ENCODE assay signal across 12 mouse cellular contexts in genomic region chr12:79984985-79985747, GRCm38 (mm10).
DNase-seq lines count a peak whose midpoint lies in the region; ATAC-seq lines count a peak whose summit lies in the region.
"Had no signal": no experiment of that assay in that cellular context is flagged by ENCODE, and none has a peak within 500 bp of the region (broad histone marks: within the 10 kb centered on the region; RNA-seq: fewer than 3 reads in every experiment).

No protein-coding gene starts in this region.

- H3K36me3 ChIP-seq in lung, embryonic 15.5 days: no peaks in the 10 kb centered on the region
- no peaks in the 10 kb centered on the region for H3K36me3 ChIP-seq in embryonic facial prominence, embryonic 13.5 days

- no peak overlapping the region for H3K4me2 ChIP-seq in lung, embryonic 15.5 days
- H3K4me2 ChIP-seq in embryonic facial prominence, embryonic 13.5 days: no peak overlapping the region

- H3K9me3 ChIP-seq in lung, embryonic 15.5 days: no peaks in the 10 kb centered on the region
- no peaks in the 10 kb centered on the region for H3K9me3 ChIP-seq in embryonic facial prominence, embryonic 13.5 days

- H3K27ac ChIP-seq in lung, embryonic 15.5 days: peak overlapping the region; percentile 15
- H3K27ac ChIP-seq in embryonic facial prominence, embryonic 13.5 days: peak overlapping the region; percentile 91

- no peak overlapping the region for H3K9ac ChIP-seq in lung, embryonic 15.5 days
- no peak overlapping the region for H3K9ac ChIP-seq in embryonic facial prominence, embryonic 13.5 days

- intact Hi-C loops in heart, postnatal 10 days (cut with DNase I): loop anchor here (5.0 kb wide), 1 partner anchor 77 kb away; no protein-coding TSS in a partner anchor

- peaks cover 69% of the 10 kb centered on the region for H3K4me1 ChIP-seq in lung, embryonic 15.5 days
- peaks cover 62% of the 10 kb centered on the region for H3K4me1 ChIP-seq in embryonic facial prominence, embryonic 13.5 days

- 69% methylated on average over 5 of the region's 5 CpGs for WGBS in lung, embryonic 15.5 days
- WGBS in embryonic facial prominence, embryonic 13.5 days: 78% methylated on average over 5 of the region's 5 CpGs

- no peak for DNase-seq in lung, postnatal 36 days
- peak; percentile 68 to 73 for DNase-seq in heart, postnatal 10 days
- no peak for DNase-seq in spleen, postnatal 14 days (ENCODE audit: low spot score in 2 of 2)
- no peak for DNase-seq in right cerebral cortex, postnatal 25 days
- DNase-seq in B cell, adult 2 months: no peak
- DNase-seq: cerebellum, adult 8-10 months; kidney, adult 11 months; right cerebral cortex, postnatal 14 days; thymus, adult 2 months had no signal

- H3K4me3 ChIP-seq in lung, embryonic 15.5 days: no peak overlapping the region
- H3K4me3 ChIP-seq in embryonic facial prominence, embryonic 13.5 days: no peak overlapping the region

- H3K27me3 ChIP-seq in lung, embryonic 15.5 days: no peaks in the 10 kb centered on the region
- no peaks in the 10 kb centered on the region for H3K27me3 ChIP-seq in embryonic facial prominence, embryonic 13.5 days

- ATAC-seq in lung, embryonic 15.5 days (ENCODE audit: borderline replicate concordance, extremely low read depth, low FRiP score, low TSS enrichment): no peak
- ATAC-seq in embryonic facial prominence, embryonic 13.5 days (ENCODE audit: insufficient number of reproducible peaks, insufficient read depth, low FRiP score, low TSS enrichment, low read depth): no peak
- ATAC-seq in megakaryocyte progenitor cell, adult 5-6 weeks (replicated peaks; ENCODE audit: poor library complexity): peak; percentile 15

Comparison
In these comparisons a context has a peak if more than half of its experiments do, and no peak if none do; other contexts are left out.
1. DNase-seq: peak in heart, postnatal 10 days (2 of 2); none in lung, postnatal 36 days (single experiment), spleen, postnatal 14 days (0 of 2), right cerebral cortex, postnatal 25 days (single experiment) and B cell, adult 2 months (0 of 2).